Comparison of ENCODE assay signal across 24 mouse cellular contexts in genomic region chr7:111968261-111968660, GRCm38 (mm10).
"Had no signal": no experiment of that assay in that cellular context is flagged by ENCODE, and none has a peak within 500 bp of the region (broad histone marks: within the 10 kb centered on the region; RNA-seq: fewer than 3 reads in every experiment).

No protein-coding gene starts in this region.

- H3K4me1 ChIP-seq: limb, embryonic 10.5 days; limb, embryonic 13.5 days; liver, embryonic 12.5 days; liver, embryonic 15.5 days; lung, embryonic 15.5 days; megakaryocyte, embryonic 14.5 days; midbrain, embryonic 15.5 days had no signal

- H3K9ac ChIP-seq: limb, embryonic 13.5 days; liver, embryonic 12.5 days; liver, embryonic 15.5 days; lung, embryonic 15.5 days; midbrain, embryonic 15.5 days; neural tube, embryonic 13.5 days had no signal

- DNase-seq: kidney, adult 11 months; kidney, adult 8-10 months; kidney, postnatal 14 days; kidney, postnatal 4 days; liver; lung, adult 18-20 months; lung, postnatal 10 days; lung, postnatal 36 days; right cerebral cortex, adult 18-20 months; right cerebral cortex, postnatal 14 days; right cerebral cortex, postnatal 4 days; thymus, adult 18-20 months; thymus, postnatal 36 days had no signal

- H3K4me2 ChIP-seq: limb, embryonic 13.5 days; liver, embryonic 12.5 days; liver, embryonic 15.5 days; lung, embryonic 15.5 days; midbrain, embryonic 11.5 days; midbrain, embryonic 15.5 days; neural tube, embryonic 13.5 days had no signal

- ATAC-seq: liver, embryonic 12.5 days; midbrain, embryonic 15.5 days had no signal

- H3K27ac ChIP-seq: limb, embryonic 10.5 days; limb, embryonic 13.5 days; liver, embryonic 12.5 days; liver, embryonic 15.5 days; lung, embryonic 15.5 days; midbrain, embryonic 15.5 days; neural tube, embryonic 13.5 days; stomach, postnatal 0 days had no signal

- H3K4me3 ChIP-seq: limb, embryonic 10.5 days; limb, embryonic 13.5 days; liver, embryonic 12.5 days; liver, embryonic 15.5 days; lung, embryonic 15.5 days; megakaryocyte, embryonic 14.5 days; midbrain, embryonic 15.5 days; myocyte; neural tube, embryonic 13.5 days had no signal

- H3K9me3 ChIP-seq: limb, embryonic 10.5 days; limb, embryonic 13.5 days; liver, embryonic 12.5 days; liver, embryonic 15.5 days; lung, embryonic 15.5 days; megakaryocyte, embryonic 14.5 days; midbrain, embryonic 15.5 days; neural tube, embryonic 13.5 days had no signal

- H3K27me3 ChIP-seq: liver, embryonic 12.5 days; liver, embryonic 15.5 days; lung, embryonic 15.5 days; midbrain, embryonic 15.5 days; neural tube, embryonic 13.5 days had no signal

- H3K36me3 ChIP-seq: limb, embryonic 10.5 days; limb, embryonic 13.5 days; liver, embryonic 12.5 days; liver, embryonic 15.5 days; lung, embryonic 15.5 days; midbrain, embryonic 15.5 days; neural tube, embryonic 13.5 days had no signal
